Mouse (Mus musculus): ENCODE data around the gene Pla2r1.
A peak's percentile ranks its signal among the peaks of the same experiment; 100 is the strongest.

Pla2r1 gene

DNA sequence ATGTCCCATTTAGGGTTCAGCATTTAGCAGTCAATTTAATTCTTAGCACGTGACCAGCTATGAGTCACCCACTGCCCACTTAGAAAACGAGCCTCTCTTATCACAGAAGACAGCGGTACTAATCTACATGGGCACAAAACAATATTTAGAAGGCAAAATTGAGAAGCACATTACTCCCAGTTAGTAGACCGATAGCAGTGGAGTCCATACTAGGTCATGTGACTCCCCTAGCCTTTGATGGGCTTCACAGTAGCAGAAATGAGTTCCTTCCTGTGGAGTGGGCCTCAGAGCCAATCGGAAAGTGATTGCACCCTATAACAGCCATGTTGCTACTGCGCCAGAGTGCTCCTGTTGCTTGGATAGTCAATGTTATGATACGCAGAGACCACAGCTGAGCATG lies 148.3 kb downstream of the Pla2r1 start:
- DNase-seq (ENCODE audit: low read depth), result no peak

DNA sequence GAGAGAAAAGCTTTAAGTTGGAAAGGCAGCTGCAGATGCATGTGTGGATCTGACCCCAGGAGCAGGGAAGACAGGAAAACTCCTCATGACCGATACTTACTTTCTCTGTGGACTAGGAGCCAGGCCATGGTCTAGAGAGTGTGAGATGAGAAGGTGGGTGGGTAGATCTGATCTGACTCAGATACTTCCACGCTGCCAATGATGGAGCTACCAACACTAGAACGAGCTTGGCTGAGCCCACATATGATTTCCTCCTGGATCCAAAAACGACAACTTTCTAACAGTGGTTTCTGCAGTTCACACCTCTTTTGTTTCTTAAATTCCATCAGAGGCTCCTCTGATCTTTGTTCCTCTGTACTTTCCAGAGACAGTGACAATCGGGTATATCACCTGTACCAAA lies 151.4 kb downstream of the Pla2r1 start:
- no peak for DNase-seq (ENCODE audit: low read depth)

DNA sequence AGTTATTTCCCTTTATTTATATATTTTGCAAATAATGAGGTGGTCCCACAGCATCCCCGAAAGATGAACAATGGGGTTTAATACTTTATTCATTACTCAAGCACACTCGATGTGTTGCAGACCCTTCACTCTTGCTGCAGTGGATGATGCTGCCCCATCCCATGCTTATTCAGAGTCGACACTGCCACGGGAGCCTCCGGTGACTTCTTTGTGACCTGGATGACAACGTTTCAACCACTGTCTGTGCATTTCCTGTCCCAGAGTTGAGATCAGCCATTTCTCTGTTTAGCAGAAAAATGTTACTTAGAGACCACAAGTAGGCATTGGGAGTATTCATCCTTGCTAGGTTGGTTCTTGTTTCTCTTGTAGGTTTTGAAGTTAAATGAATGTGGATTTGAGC lies 159.3 kb downstream of the Pla2r1 start:
- DNase-seq (ENCODE audit: low read depth), result no peak

DNA sequence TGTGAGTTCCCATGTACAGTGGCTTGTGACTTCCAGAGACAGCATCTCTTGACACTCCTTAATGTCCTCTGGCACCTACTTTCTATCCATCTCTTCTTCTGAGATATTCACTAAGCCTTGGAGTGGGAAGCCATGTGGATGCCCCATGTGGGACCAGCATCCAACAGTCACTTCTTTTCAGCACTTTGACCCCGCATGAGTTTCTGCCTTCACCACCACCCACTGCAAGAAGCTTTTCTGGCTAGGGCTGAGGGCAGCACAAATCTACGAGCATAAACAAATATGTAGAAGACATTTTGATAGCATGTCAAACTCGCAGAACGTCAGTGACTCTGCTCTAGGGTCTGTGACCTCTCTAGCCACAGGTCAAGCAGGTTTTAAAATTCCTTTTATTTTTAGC lies 160.8 kb downstream of the Pla2r1 start:
- no peak for DNase-seq (ENCODE audit: low read depth)

DNA sequence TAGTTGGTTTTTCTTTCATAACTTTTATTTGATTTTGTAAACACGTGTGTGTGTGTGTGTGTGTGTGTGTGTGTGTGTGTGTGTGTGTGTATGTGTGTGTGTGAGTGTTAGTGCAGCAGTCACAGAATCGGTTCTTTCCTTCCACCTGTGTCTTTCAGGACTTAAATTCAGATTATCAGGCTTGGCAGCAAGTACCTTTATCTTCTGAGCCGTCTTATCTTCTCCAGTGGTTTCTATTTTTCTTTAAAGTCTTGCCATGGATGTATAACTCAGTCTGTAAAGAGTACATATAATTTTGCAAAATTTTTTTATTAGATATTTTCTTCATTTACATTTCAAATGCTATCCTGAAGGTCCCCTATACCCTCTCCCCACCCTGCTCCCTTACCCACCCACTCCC lies 165.7 kb downstream of the Pla2r1 start:
- DNase-seq (ENCODE audit: low read depth), result no peak

DNA sequence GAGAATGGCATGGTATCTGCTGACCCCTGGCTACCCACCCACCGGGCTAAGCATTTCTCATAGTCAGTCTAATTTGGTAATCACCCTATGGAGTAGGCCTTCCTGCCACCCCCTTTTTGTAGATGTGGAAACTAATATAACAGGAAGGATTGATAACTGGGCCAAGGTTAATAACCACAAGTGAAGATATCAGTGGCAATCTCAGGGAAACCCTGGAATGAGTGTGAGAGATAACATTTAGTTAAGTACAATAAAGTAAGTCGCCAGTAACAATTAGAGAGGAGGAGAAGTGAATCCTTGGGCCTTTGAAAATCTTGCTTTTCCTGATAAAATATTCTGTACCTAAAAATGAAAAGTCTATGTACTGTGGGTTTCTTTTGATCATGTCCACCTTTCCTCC lies 166.3 kb downstream of the Pla2r1 start:
- DNase-seq (ENCODE audit: low read depth), result no peak

DNA sequence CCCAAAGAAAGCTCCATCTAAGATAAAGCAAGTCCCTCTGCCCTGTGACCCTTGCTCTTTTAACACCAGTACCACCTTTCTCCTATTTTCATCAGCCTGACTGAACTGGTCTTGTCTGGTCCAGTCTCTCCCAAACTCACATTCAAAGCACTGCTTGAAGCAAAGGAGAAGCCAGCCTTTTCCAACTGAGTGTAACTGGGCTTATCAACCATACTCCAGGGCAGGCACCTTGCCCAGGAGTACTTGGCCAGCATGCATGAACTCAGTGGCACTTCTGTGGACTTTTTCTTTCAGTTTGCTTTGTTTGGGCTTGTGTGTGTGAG lies 168.4 kb downstream of the Pla2r1 start:
- DNase-seq (ENCODE audit: low read depth), result peak; percentile 24

DNA sequence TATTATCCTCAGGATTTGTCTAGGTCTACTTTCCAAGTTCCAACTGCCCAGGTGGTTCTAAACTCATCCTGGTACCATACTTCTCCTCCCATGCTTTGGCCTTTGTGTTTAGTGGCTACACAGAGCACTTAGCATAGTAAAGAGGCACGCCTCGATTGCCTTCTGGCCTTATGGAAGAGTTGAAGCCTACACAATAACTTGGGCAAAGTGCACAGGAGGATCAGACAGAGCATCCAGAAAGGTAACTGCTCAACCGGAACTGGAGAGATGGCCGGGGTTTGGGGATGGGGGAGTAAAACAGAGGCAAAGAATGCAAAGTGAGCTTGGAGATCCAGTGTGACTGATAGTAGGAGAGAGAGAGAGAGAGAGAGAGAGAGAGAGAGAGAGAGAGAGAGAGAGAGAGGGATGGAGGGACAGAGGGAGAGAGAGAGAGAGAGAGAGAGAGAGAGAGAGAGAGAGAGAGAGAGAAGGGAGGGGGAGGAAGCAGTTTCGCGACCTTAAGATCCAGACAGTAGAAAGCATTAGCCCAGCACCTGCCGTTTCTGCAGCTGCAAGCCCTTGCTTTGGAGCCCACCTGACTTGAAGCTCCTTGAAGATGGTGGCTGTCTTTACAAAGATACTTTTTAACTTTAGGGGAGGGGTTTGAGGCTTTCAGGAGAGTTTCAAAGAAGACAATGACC lies 168.9 kb downstream of the Pla2r1 start:
- DNase-seq (ENCODE audit: low read depth), result peak; percentile 20

DNA sequence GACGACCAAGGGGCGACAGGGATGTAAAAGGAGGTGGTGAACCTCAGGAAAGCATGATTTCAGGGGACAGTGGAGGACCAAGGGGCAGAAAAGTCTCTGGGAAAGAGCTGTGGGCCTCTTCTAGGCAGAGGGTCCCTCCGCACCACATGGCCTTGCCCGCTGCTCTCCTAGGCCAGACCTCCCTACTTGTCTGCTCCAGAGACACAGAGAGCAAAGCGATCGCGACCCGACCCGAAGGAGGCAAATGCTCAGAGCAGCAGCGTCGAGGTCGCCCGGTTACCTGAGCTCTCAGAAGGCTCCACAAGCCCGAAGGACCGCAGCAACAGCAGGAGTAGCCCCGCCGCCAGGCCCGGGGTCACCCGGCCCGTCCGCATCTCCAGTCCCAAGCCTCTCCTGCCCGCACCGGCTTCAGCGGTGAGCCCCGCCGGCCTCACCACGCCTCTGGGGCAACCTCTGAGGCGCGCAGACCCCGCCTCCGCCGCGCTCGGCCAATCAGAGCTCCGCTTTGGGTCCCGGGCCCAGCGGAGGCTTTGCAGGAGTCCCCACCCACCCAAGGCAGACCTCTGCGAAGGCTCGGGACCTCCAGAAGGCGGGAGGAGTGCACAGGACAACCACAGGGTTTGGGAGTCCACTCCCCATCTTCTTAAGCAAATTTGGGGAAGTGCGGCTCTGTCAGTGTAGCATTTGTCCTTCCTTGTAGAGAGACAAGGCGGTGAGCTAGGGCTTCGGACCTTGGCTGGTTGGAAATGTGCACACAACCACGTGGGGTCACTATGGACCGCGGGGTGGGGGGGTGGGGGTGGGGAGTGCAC lies 170.0 kb downstream of the Pla2r1 start, which contains the start of gene Ly75:
Gene Ly75 (minus strand): TSS at position 446 of the 812 bp plus-strand sequence.
- peak; percentile 93 for DNase-seq (ENCODE audit: low read depth)

DNA sequence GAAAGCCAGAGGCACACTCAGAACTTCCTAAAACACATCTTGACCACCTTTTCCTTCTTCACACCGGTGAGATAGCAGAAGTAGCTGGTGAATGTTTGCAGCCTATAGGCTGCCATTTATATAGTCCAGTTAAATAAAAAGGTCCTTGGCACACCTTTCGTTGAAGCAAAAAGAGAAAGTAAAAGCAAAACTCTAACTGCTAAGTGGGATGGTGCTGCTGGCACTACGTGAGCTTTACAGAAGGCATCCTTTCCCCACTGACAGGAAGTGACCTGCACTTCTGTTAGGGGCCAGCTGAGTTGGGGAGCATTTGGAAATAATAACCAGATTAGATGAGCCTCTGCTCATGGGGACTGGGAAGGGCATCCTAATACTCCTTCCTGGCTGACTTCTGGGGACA lies 170.8 kb downstream of the Pla2r1 start:
- peak; percentile 83 for DNase-seq (ENCODE audit: low read depth)

DNA sequence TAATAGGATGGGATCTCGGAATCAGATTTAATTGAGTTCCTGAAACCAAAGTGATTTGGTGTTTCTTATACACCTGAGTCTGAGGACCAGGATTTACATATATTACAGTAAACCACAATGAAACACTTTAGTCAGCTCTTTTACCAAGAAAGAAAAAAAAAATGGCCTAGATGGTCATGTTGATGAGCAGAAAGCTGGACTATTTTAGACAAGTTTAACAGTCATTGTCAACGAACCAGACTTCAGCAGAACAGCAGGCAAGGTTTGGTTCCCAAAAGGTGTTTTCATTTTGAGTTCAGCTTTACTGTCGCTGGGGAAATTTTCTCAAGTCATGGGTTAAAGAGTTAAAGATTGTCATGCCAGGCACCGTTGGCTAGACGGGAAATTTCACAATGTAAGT lies 175.8 kb downstream of the Pla2r1 start:
- DNase-seq (ENCODE audit: low read depth), result no peak

DNA sequence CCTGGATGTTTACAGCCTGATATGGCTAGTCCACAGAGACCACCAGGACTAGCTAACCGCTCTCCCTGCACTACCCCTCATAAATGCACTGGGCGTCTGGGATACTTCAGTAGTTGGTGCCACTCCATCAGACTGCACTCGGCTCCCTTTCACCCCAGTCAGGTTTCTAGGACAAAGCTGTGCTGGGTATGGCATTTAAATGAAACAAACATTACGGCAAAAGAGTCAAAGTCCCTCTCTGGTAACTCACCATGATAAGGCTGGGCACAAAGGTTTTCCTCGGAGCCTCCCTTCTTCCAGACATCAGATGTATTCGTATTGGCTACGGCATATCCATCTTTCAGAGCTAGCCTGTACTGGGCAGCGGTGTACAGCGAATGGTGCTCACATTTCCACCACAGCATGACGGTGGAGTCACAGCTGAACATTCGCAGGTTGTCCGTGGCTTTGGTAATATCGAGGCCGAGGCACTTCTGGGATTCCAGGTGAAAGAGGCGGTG lies 177.4 kb downstream of the Pla2r1 start:
- no peak for DNase-seq (ENCODE audit: low read depth)

DNA sequence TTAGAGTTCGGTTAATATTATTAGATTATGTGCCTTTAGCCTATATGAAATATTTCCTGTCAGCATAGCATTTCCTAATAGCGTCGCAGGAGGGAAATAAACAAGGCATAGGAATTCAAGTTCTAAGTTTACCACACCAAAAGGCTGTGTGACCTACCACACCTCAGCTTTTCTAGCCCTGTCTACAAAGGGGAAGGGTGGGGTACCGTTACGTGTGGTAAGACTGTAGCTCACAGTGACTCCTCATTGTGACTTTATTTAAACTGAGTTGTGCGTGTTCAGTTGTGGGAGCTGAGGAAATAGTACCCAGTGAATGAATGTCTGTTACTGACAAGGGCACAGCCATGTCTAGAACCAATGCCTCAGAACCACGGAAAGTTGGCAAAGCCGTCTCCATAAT lies 178.0 kb downstream of the Pla2r1 start:
- no peak for DNase-seq (ENCODE audit: low read depth)

DNA sequence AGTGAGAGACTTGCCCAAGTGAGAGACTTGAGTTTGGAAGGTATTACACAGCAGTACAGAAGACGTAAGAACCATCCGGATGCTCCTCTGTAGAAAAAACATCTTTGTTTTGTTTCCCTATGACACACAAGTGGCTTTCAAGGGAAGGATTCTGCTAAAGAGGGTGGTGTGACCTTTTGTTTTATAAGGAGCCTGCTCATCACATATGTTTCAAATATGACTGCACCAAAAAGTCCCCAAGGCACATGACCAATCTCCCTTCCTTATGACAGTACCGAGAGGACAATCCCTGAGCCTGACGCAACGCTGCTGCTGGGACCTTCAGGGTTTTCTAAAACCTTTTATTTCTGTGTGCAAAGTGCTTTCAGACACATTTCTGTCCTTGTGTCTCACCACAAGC lies 182.9 kb downstream of the Pla2r1 start:
- DNase-seq (ENCODE audit: low read depth), result peak; percentile 57

DNA sequence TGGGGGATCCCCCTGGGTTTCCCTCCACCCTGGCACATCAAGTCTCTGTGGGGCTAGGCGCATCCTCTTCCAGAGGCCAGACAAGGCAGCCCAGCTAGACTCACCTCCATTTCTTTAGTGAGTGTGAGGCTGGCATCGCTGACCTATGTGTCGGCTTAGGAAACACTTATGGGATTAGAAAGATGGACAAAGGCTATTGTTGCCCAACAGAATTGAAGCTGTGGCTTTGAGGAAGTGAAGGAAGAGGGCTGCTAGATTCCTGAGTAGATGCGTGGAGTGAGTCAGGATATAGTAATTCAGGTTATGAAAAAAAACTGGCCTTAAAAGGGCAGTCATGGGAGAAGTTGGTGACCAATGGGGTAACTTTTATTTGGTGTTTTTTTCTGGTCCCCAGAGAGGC lies 183.7 kb downstream of the Pla2r1 start:
- peak; percentile 16 for DNase-seq (ENCODE audit: low read depth)

DNA sequence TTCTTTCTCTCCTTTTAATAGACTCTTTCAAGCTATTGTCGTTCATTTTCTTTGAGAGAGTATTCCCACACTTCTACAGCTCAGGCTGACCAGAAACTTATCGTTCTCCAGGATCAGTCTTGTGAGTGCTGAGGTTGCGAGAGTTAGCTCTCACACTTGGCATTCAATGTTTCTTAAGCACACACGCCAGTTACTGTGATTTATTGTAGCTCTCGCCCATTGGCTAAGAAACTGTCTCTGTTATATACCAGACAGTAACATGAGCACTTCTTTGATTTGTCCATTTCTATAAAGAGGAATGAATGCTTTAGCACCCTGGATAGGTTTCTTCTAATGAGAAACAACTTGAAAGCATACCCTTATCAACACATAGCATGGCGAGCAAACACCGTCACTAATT lies 185.2 kb downstream of the Pla2r1 start:
- no peak for DNase-seq (ENCODE audit: low read depth)

Measured in induced T-regulatory cell, adult 2 months (primary cell).